Mouse (Mus musculus) frontal cortex, postnatal 10 days (tissue): Measurements from ENCODE around the gene Wdr5b.

Experiments
- DNase-seq, 2 experiments: peaks; one replicate each; pipeline ENCODE4 v3.0.0; 2022; ENCODE audit warnings: low spot score in 2 of 2, mixed read lengths in 1 of 2

The Wdr5b gene

GRCm38 (mm10) chr16:36069819-36070575 lies 29.0 kb downstream of the Wdr5b start:
- no peak for DNase-seq

GRCm38 (mm10) chr16:36071071-36071449 lies 30.1 kb downstream of the Wdr5b start:
- DNase-seq: no peak

GRCm38 (mm10) chr16:36071450-36072379 lies 30.7 kb downstream of the Wdr5b start, which contains the start of the genes Fam162a and Ccdc58:
Gene Fam162a, minus strand, starts transcription at chr16:36071594.
Gene Ccdc58, plus strand, starts transcription at chr16:36071685.
- peak; percentile 89 to 91 for DNase-seq

GRCm38 (mm10) chr16:36072410-36073011 lies 31.5 kb downstream of the Wdr5b start:
- DNase-seq: no peak

- DNase-seq: no peak
Measured at GRCm38 (mm10) chr16:36074772-36075171, 33.8 kb downstream of the Wdr5b start.

GRCm38 (mm10) chr16:36079916-36080315 lies 38.9 kb downstream of the Wdr5b start:
- no peak for DNase-seq

GRCm38 (mm10) chr16:36087846-36088245 lies 46.9 kb downstream of the Wdr5b start:
- DNase-seq: no peak

- no peak for DNase-seq
Measured at GRCm38 (mm10) chr16:36089065-36089464, 48.1 kb downstream of the Wdr5b start.

GRCm38 (mm10) chr16:36089850-36090616 lies 49.0 kb downstream of the Wdr5b start:
- no peak for DNase-seq

- no peak for DNase-seq
Measured at GRCm38 (mm10) chr16:36090785-36091509, 50.0 kb downstream of the Wdr5b start.
